Mouse (Mus musculus): ENCODE results near the gene Gm3448. TPM values are rescaled to one million over a fixed set of nuclear protein-coding genes. Genes with fewer than 3 reads are reported as not detected.
A peak's percentile ranks its signal among the peaks of the same experiment; 100 is the strongest.
"Not testable (repeated sequence)": the region's sequence is repeated elsewhere in the genome, so short reads cannot be mapped to it uniquely, and the experiment has no call there.

Gene Gm3448
- total RNA-seq, 2 experiments from 2014 or later = 11.6 to 15.4 TPM

DNA sequence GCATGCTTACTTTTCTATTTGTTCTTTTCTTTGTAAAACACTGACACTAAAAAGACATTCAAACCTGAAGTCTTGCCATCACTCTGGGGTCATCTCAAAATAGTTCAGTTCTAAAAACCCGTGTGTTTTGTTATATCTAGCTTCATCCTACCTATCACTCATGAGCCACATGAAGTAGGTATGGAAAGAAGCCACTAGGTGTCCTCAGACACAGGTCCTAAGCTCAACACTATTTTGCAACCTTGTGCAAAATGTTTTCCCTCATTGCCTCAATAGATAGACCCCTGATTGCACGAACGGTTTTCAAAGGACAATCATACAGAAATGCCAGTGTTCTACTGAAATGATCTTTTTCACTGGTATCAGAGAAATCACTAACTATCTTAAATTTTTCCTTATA lies 882 bp downstream of the Gm3448 start:
- ATAC-seq (replicated peaks; ENCODE audit: poor library complexity) = peak; percentile 73

DNA sequence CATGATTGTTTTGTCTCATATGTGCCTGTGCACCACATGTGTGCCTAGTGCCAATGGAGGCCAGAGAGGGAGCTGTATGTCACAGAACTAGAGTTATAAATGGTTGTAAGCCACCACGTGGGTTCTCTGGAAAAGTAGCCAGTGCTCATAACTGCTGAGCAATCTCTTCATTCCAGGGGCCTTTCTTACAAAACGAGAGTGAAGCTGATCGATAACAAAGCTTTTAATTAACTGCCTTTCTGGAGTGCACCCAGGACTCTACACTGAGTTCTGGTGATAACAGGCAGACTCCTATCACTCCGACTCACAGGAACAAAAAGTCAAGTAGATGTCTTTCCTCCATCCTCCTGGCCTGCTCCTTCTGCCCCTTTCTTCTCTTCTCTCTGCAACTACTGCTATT lies 9.9 kb downstream of the Gm3448 start:
- ATAC-seq (replicated peaks; ENCODE audit: poor library complexity) = peak; percentile 74

DNA sequence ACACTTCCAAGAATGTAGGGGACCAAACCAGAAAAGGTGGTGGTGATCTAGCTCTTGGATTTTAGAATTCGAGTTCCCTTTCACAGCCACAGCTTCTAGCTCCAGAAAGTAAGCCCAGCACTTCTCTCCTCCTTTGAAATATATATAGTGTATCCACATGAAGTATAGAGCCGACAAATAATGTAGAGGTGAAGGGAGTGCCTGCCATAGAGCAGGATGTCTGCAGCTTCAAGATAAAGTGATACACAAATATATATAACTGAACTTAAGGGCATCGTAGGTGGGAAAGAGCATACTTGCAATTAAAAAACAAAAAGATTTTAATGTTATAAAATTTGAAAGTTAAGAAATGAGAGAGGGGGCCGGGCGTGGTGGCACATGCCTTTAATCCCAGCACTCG lies 15.8 kb downstream of the Gm3448 start:
- peak; percentile 16; the same call in 1 of the 2 replicates for ATAC-seq (replicated peaks; ENCODE audit: poor library complexity)

DNA sequence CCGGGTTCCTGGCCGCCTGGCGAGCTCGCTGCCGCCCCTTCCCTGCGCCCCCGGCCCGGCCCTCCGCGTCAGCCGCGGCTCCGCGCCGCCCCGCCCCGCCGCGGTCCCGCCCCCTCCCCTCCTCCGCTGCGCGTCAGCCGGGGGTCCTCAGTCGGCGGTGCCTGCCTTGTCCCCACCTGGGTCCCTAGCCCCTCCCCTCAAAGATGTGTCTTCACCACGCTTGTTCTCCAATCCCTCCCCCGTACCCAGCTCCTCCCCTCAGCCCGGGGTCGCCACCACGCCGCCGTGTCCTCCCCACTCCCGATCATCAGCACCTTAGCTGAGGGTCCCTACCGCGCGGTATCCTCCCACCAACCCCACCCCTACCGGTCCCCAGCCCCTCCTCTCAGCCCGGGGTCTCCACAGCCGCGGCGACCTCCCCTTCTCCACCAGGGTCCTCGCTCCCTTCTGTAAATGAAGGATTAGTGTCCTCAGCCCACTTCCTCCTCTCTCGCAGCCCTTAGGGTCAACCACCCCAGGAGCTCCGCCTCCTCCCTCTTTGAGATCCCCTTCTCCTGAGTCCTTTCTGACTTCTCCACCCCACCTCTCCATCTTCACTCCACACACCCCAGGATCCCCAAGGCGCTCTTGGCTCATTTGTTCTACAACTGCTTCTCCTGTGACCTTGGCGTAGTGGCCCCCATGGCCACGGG lies 16.7 kb downstream of the Gm3448 start:
- peak; percentile 55 for ATAC-seq (replicated peaks; ENCODE audit: poor library complexity)

DNA sequence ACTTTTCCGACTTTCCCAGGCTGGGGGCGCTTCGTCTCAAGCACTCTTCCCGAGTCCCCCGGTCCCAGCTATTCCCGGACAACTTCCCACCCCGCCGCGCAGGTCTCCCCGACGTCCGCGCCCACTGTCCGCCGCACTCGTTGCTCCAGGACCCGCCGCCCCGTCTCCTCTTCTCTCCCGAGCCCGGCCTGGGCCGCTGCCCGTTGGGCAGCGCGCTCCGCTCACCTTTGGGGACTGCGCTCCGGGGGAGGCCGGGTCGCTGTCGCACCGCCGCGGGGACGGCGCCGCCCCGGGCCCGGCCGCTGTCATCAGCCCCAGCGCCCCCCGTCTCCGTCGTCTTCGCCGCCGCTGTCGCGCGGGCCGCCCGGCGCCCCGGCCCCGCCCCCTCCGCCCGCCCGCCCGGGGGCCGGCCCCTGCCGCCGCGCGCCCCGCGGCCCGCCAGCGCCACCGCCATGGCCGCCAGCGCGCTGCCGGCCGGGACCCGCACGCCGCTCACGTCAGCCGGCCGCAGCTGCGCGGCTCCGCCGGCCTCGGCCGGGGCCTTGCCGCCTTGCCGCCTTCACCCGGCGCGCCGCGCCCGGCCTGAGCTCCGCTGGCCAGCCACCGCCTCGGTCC lies 17.4 kb downstream of the Gm3448 start:
- not testable (repeated sequence) for ATAC-seq (replicated peaks; ENCODE audit: poor library complexity)

DNA sequence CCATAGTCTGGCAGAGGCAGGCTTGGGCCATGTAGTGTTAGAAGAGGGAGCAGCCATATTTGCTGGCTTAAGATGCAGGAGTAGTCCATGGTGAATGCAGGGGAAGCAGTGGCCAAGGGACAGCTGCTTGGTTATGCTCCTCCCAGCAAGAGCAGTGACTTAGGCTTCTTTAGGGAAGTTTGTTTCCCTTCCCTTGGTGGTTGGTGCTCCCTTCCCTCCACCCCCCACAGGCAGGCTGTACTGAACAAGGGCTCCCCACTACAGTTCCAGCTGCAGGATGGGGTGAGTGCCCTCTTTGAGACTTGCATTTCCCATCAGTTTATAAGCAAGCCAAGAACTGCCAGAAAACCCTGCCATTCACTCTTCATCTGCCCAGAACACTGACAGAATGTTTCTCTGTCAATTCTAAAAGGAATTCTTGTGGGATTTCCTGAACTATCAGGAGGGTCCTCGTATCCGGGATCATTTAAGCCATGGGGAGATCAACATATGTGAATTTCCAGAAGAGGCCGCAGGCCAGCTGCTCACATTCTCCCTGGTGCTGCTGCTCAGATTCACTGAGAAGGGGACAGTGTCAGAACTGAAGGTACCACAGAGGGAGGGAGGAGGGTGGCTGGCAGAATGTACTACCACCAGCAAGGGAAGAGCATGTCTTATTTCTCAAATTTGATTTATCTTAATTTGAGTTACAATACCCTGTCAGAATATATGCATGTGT lies 19.7 kb downstream of the Gm3448 start:
- ATAC-seq (replicated peaks; ENCODE audit: poor library complexity) = peak; percentile 52

DNA sequence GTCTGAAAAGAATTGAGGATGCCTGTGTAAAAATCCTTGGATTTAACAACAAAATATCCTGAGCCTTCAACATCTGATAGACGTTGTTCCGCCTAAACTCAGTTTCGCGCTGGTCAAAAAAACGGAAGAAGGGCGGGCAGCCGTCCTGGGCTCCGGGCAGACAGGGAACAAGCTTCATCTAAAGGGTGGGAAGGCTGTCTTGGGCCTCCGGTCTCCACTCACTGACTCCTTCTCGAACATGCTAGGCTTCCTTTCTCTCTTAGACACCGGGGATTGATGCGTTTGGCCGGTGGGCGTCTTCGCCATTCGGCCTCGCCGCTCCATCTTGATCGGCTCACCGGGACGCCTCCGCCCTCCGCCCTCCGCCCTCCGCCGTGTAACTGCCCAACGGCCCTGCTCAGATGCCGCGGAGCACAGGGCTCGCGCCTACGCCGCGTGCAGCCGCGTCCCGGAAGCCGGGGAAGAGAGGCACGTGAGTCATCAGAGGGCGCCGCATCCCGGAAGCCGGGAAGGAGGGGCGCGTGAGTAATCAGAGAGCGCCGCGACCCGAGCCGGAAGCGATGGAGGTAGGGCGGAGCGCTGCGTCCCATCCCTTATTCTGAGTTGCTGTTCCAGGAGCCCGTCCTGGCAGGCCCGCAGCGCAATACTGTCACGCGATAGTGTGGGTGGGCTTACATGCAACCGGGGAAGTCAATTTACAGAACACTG lies 31.5 kb downstream of the Gm3448 start, which contains the start of gene Gm3435:
Gm3435 (plus strand) TSS at position 471 of the 708 bp plus-strand sequence.
- ATAC-seq (replicated peaks; ENCODE audit: poor library complexity) = peak; percentile 93

DNA sequence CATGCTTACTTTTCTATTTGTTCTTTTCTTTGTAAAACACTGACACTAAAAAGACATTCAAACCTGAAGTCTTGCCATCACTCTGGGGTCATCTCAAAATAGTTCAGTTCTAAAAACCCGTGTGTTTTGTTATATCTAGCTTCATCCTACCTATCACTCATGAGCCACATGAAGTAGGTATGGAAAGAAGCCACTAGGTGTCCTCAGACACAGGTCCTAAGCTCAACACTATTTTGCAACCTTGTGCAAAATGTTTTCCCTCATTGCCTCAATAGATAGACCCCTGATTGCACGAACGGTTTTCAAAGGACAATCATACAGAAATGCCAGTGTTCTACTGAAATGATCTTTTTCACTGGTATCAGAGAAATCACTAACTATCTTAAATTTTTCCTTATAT lies 32.2 kb downstream of the Gm3448 start:
- ATAC-seq (replicated peaks; ENCODE audit: poor library complexity) = peak; percentile 73

DNA sequence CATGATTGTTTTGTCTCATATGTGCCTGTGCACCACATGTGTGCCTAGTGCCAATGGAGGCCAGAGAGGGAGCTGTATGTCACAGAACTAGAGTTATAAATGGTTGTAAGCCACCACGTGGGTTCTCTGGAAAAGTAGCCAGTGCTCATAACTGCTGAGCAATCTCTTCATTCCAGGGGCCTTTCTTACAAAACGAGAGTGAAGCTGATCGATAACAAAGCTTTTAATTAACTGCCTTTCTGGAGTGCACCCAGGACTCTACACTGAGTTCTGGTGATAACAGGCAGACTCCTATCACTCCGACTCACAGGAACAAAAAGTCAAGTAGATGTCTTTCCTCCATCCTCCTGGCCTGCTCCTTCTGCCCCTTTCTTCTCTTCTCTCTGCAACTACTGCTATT lies 41.3 kb downstream of the Gm3448 start:
- peak; percentile 79 for ATAC-seq (replicated peaks; ENCODE audit: poor library complexity)

DNA sequence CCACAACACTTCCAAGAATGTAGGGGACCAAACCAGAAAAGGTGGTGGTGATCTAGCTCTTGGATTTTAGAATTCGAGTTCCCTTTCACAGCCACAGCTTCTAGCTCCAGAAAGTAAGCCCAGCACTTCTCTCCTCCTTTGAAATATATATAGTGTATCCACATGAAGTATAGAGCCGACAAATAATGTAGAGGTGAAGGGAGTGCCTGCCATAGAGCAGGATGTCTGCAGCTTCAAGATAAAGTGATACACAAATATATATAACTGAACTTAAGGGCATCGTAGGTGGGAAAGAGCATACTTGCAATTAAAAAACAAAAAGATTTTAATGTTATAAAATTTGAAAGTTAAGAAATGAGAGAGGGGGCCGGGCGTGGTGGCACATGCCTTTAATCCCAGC lies 47.2 kb downstream of the Gm3448 start:
- ATAC-seq (replicated peaks; ENCODE audit: poor library complexity) = peak; percentile 21; the same call in 1 of the 2 replicates

DNA sequence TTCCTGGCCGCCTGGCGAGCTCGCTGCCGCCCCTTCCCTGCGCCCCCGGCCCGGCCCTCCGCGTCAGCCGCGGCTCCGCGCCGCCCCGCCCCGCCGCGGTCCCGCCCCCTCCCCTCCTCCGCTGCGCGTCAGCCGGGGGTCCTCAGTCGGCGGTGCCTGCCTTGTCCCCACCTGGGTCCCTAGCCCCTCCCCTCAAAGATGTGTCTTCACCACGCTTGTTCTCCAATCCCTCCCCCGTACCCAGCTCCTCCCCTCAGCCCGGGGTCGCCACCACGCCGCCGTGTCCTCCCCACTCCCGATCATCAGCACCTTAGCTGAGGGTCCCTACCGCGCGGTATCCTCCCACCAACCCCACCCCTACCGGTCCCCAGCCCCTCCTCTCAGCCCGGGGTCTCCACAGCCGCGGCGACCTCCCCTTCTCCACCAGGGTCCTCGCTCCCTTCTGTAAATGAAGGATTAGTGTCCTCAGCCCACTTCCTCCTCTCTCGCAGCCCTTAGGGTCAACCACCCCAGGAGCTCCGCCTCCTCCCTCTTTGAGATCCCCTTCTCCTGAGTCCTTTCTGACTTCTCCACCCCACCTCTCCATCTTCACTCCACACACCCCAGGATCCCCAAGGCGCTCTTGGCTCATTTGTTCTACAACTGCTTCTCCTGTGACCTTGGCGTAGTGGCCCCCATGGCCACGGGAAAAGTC lies 48.1 kb downstream of the Gm3448 start:
- peak; percentile 60 for ATAC-seq (replicated peaks; ENCODE audit: poor library complexity)

DNA sequence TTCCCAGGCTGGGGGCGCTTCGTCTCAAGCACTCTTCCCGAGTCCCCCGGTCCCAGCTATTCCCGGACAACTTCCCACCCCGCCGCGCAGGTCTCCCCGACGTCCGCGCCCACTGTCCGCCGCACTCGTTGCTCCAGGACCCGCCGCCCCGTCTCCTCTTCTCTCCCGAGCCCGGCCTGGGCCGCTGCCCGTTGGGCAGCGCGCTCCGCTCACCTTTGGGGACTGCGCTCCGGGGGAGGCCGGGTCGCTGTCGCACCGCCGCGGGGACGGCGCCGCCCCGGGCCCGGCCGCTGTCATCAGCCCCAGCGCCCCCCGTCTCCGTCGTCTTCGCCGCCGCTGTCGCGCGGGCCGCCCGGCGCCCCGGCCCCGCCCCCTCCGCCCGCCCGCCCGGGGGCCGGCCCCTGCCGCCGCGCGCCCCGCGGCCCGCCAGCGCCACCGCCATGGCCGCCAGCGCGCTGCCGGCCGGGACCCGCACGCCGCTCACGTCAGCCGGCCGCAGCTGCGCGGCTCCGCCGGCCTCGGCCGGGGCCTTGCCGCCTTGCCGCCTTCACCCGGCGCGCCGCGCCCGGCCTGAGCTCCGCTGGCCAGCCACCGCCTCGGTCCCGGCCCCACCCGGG lies 48.7 kb downstream of the Gm3448 start:
- peak; percentile 5; the same call in 1 of the 2 replicates for ATAC-seq (replicated peaks; ENCODE audit: poor library complexity)

DNA sequence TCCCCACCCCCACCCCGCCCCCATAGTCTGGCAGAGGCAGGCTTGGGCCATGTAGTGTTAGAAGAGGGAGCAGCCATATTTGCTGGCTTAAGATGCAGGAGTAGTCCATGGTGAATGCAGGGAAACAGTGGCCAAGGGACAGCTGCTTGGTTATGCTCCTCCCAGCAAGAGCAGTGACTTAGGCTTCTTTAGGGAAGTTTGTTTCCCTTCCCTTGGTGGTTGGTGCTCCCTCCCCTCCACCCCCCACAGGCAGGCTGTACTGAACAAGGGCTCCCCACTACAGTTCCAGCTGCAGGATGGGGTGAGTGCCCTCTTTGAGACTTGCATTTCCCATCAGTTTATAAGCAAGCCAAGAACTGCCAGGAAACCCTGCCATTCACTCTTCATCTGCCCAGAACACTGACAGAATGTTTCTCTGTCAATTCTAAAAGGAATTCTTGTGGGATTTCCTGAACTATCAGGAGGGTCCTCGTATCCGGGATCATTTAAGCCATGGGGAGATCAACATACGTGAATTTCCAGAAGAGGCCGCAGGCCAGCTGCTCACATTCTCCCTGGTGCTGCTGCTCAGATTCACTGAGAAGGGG lies 51.1 kb downstream of the Gm3448 start:
- ATAC-seq (replicated peaks; ENCODE audit: poor library complexity) = peak; percentile 40

DNA sequence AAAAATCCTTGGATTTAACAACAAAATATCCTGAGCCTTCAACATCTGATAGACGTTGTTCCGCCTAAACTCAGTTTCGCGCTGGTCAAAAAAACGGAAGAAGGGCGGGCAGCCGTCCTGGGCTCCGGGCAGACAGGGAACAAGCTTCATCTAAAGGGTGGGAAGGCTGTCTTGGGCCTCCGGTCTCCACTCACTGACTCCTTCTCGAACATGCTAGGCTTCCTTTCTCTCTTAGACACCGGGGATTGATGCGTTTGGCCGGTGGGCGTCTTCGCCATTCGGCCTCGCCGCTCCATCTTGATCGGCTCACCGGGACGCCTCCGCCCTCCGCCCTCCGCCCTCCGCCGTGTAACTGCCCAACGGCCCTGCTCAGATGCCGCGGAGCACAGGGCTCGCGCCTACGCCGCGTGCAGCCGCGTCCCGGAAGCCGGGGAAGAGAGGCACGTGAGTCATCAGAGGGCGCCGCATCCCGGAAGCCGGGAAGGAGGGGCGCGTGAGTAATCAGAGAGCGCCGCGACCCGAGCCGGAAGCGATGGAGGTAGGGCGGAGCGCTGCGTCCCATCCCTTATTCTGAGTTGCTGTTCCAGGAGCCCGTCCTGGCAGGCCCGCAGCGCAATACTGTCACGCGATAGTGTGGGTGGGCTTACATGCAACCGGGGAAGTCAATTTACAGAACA lies 62.8 kb downstream of the Gm3448 start, which contains the start of the genes 9030025P20Rik and Gm3417:
9030025P20Rik (plus strand) TSS at position 107 of the 677 bp plus-strand sequence.
Gm3417 (minus strand) TSS at position 429 of the 677 bp plus-strand sequence.
- peak; percentile 91 for ATAC-seq (replicated peaks; ENCODE audit: poor library complexity)

DNA sequence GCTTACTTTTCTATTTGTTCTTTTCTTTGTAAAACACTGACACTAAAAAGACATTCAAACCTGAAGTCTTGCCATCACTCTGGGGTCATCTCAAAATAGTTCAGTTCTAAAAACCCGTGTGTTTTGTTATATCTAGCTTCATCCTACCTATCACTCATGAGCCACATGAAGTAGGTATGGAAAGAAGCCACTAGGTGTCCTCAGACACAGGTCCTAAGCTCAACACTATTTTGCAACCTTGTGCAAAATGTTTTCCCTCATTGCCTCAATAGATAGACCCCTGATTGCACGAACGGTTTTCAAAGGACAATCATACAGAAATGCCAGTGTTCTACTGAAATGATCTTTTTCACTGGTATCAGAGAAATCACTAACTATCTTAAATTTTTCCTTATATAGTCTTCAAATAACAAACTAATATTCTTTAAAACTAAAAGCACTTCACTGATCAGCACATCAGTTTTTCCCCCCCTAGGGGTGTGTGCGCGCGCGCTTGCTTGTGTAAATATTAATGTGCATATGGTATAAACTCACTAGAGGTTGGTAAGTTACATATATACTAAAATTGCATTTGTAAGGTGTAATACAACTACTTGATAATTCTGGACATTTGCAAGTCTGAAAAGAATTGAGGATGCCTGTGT lies 63.5 kb downstream of the Gm3448 start:
- ATAC-seq (replicated peaks; ENCODE audit: poor library complexity) = peak; percentile 75

DNA sequence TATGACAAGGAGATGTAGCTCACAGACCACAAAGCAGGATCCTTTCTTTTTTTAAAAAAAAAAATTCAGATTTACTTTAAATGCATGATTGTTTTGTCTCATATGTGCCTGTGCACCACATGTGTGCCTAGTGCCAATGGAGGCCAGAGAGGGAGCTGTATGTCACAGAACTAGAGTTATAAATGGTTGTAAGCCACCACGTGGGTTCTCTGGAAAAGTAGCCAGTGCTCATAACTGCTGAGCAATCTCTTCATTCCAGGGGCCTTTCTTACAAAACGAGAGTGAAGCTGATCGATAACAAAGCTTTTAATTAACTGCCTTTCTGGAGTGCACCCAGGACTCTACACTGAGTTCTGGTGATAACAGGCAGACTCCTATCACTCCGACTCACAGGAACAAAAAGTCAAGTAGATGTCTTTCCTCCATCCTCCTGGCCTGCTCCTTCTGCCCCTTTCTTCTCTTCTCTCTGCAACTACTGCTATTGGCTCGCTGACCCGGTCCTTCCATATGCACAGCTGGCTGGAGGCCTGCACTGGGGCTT lies 72.9 kb downstream of the Gm3448 start:
- ATAC-seq (replicated peaks; ENCODE audit: poor library complexity) = peak; percentile 80

DNA sequence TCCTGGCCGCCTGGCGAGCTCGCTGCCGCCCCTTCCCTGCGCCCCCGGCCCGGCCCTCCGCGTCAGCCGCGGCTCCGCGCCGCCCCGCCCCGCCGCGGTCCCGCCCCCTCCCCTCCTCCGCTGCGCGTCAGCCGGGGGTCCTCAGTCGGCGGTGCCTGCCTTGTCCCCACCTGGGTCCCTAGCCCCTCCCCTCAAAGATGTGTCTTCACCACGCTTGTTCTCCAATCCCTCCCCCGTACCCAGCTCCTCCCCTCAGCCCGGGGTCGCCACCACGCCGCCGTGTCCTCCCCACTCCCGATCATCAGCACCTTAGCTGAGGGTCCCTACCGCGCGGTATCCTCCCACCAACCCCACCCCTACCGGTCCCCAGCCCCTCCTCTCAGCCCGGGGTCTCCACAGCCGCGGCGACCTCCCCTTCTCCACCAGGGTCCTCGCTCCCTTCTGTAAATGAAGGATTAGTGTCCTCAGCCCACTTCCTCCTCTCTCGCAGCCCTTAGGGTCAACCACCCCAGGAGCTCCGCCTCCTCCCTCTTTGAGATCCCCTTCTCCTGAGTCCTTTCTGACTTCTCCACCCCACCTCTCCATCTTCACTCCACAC lies 79.7 kb downstream of the Gm3448 start:
- peak; percentile 59 for ATAC-seq (replicated peaks; ENCODE audit: poor library complexity)
